Mouse (Mus musculus) large intestine, adult 2 months (tissue): ENCODE measurements around the gene Gm21900. TPM values are rescaled to one million over a fixed set of nuclear protein-coding genes. Genes with fewer than 3 reads are reported as not detected.
"Not testable (repeated sequence)": the region's sequence is repeated elsewhere in the genome, so short reads cannot be mapped to it uniquely, and the experiment has no call there.

ENCODE experiments used
- DNase-seq: peaks from one replicate; pipeline ENCODE4 v3.0.0-alpha.2; 2012; ENCODE audit warnings: low read depth, low spot score
- WGBS: fragments of 180-500 bp; shearing (Covaris S2); methylation state at CpG from one replicate; pipeline ENCODE4 v1.1.7; 2018; 5-methylcytosine and 5-hydroxymethylcytosine counted together
- polyA plus RNA-seq: library from polyadenylated mRNA; depleted of rRNA; stranded (reverse); fragments of >200 nt; gene quantifications from 2 replicates; pipeline ENCODE4 v1.2.3, GENCODE M21; 2012; rRNA removed

Gene Gm21900
- polyA plus RNA-seq, result not detected in 2 replicates

DNA sequence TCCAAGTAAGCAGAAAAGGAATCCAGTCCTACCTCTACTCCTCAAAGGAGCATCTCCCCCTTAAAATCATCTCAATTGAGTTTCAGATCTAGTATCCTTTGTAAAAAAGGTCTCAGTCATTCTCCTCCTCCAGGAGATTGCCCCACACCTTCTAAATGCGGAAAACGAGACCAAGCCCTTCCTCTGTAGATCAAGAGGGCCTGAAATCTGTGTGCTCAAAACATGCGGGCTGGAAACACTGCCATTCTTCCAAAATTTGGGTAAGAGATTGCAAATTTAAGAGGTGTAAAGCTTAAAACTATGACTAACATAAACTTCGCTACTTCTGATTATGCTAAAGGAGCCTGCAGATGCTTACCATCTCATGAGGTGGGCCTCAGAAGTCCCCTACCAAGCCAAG is at the start of gene Gm21900:
Gene Gm21900, plus strand, starts transcription at position 301 of the 400 bp plus-strand sequence.
- not testable (repeated sequence) for DNase-seq

DNA sequence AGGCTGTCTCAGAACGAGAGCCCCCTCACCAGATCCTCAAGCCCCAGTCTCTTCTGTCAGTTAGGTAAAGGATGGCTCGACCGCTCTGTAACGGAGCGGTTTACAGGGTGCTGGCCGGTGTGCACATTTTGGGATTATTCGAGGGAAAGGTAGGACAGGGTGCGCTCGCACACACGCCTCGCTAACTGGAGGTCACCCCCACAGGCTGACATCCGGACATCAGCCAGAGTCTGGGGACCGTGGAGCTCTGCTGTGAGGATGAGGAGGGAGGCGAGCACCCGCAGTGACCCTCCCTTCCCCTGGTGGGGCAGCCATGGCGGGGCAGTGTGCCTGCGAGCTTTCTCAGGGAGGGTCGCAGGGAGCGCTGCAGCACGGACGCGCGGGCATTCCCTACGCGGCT is 27.4 kb downstream of the Gm21900 start:
- DNase-seq, result not testable (repeated sequence)
- WGBS, result 53% methylated on average over 13 of the region's 25 CpGs

More for the DNA sequence above, at the start of gene Gm21900:
- 78% methylated on average over 4 of the region's 4 CpGs for WGBS

Other genes with a start within 250 kb of the Gm21900 start
- not detected in 2 replicates for gene Gm28510, start 203.6 kb upstream of the Gm21900 start, polyA plus RNA-seq
- gene Gm20737, start 80.3 kb upstream of the Gm21900 start, polyA plus RNA-seq, result not detected in 2 replicates
- gene Gm21775, start 62.9 kb upstream of the Gm21900 start, polyA plus RNA-seq, result not detected in 2 replicates
- not detected in 2 replicates for gene Gm20777, start 136.1 kb downstream of the Gm21900 start, polyA plus RNA-seq